Mouse (Mus musculus) megakaryocyte-erythroid progenitor cell, adult 5-6 weeks (primary cell): ENCODE data around the gene Olig2. TPM values are rescaled to one million over a fixed set of nuclear protein-coding genes. Genes with fewer than 3 reads are reported as not detected.

Experiments used
- ATAC-seq: replicated peaks from 2 replicates; pipeline ENCODE4 v1.8.0; 2016; ENCODE audit warnings: mild to moderate bottlenecking, inconsistent platforms; ENCODE audit not compliant: severe bottlenecking, poor library complexity, low FRiP score, low TSS enrichment
- total RNA-seq, 2 experiments: library from RNA; stranded (forward) in 1 of 2; stranded (reverse) in 1 of 2; fragments of 200-1000, 215-1000 nt in 1 of 2; fragments of >200 nt in 1 of 2; fragmentation: Nextera tagmentation in 1 of 2; gene quantifications; 2 replicates each; pipeline ENCODE4 v1.2.3; 2014 to 2017

Gene Olig2
- total RNA-seq, 2 experiments from 2014 or later: not detected

DNA sequence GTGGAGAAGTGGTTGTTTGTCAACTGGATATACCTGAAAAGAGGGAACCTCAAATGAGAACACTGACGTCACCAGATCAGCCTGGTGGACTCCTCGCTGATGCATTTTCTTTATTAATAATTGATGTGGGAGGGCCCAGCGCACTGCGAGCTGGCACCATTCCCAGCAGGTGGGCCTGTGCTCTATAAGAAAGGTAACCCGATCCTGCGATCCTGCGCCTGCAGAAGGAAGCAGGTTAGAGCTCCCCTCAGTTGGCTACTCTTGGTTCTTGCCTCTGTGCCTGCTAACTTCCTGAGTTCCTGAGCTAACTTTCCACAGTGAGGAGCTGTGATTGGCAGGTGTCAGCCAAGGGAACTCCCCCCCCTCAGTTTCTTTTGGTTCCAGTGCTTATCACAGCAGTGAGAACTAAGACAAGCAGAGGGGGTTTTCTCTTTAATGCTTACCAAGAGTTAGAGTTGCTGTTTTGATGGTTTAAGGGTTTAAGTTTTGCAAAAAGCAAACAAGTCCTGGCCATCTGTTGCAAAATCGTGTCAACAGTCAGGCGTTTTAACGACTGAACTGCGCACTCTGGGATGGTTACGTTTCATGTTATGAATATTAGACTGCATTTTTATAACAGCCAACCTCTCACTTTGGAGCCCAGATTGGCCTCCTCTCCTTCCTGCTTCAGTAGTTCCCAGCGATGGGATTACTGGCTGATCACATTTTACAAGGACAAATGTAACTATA, 43.6 kb downstream of the Olig2 start:
- no peak for ATAC-seq

- peak; percentile 91 for ATAC-seq
These were observed 44.4 kb downstream of the Olig2 start, which contains the start of gene Olig1 for GRCm38 (mm10) chr16:91269468-91270211. Gene Olig1, plus strand, starts transcription at chr16:91269772.

- ATAC-seq: no peak
These were observed 45.1 kb downstream of the Olig2 start for GRCm38 (mm10) chr16:91270212-91270971.

DNA sequence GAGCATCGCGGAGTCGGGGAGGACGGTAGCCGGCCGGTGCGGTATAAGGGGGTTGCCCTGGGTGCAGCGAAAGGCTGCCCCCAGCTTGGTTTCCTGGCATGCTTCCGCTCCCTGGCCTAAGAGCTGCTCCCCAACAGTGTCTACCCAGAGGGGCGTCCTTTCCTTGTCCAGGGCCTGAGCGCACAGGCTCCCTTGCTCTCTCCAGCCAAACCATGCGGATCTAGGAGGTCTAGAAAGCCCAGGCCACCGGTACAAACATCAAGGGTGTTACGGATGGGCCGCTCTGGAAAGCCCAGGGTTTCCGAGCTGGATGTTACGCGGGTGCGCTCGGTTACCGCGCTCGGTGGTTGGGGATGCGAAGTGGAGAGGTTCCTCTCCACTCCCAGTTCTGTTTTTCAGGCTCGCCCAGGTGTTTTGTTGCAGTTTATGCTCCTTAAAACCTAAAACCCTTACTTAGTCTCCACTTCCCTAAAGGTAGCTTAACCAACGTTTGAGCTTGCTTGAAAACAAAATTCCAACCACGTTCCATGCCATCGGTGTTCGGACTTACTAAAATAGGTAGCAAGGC, 45.8 kb downstream of the Olig2 start:
- no peak for ATAC-seq

- ATAC-seq: no peak
These were observed 46.4 kb downstream of the Olig2 start for GRCm38 (mm10) chr16:91271634-91272033.

Other genes with a start within 250 kb of the Olig2 start
- gene Synj1, start 214.1 kb upstream of the Olig2 start, total RNA-seq (2014; fragmentation: Nextera tagmentation): 38.1 and 48.6 TPM in 2 replicates
- 25.4 and 28.7 TPM in 2 replicates for gene Synj1, start 214.1 kb upstream of the Olig2 start, total RNA-seq (2017)
- 103 and 125 TPM in 2 replicates for gene Paxbp1, start 180.9 kb upstream of the Olig2 start, total RNA-seq (2014; fragmentation: Nextera tagmentation)
- gene Paxbp1, start 180.9 kb upstream of the Olig2 start, total RNA-seq (2017): 85.8 and 94.4 TPM in 2 replicates
- not detected in 2 replicates for gene 4932438H23Rik, start 130.3 kb upstream of the Olig2 start, total RNA-seq (2014; fragmentation: Nextera tagmentation)
- not detected in 2 replicates for gene 4932438H23Rik, start 130.3 kb upstream of the Olig2 start, total RNA-seq (2017)
- gene Olig1, start 44.3 kb downstream of the Olig2 start, total RNA-seq (2014; fragmentation: Nextera tagmentation): not detected in 2 replicates
- gene Olig1, start 44.3 kb downstream of the Olig2 start, total RNA-seq (2017): not detected in 2 replicates
- gene Ifnar2, start 147.3 kb downstream of the Olig2 start, total RNA-seq (2014; fragmentation: Nextera tagmentation): 51.9 and 52.4 TPM in 2 replicates
- 47.2 and 50.8 TPM in 2 replicates for gene Ifnar2, start 147.3 kb downstream of the Olig2 start, total RNA-seq (2017)
- gene Gm21970, start 166.3 kb downstream of the Olig2 start, total RNA-seq (2014; fragmentation: Nextera tagmentation): 7.6 TPM in 1 of 2 replicates, not detected in the other
- gene Gm21970, start 166.3 kb downstream of the Olig2 start, total RNA-seq (2017): not detected in 2 replicates
- gene Il10rb, start 180.7 kb downstream of the Olig2 start, total RNA-seq (2014; fragmentation: Nextera tagmentation): 17.3 and 20.6 TPM in 2 replicates
- 23.1 and 29.0 TPM in 2 replicates for gene Il10rb, start 180.7 kb downstream of the Olig2 start, total RNA-seq (2017)